Mouse (Mus musculus) spleen, adult 2 months (tissue): Measurements from ENCODE around the gene Ankfy1. TPM values are rescaled to one million over a fixed set of nuclear protein-coding genes. Genes with fewer than 3 reads are reported as not detected.

Experiments used
- DNase-seq, 2 experiments: peaks; one replicate each; pipeline versions ENCODE4 v3.0.0 to v3.0.0-alpha.2; 2012 to 2021; ENCODE audit warnings: low spot score in 2 of 2, low read depth in 1 of 2
- H3K27ac ChIP-seq: fragments of 200-500 bp; 2 replicates; pipeline ENCODE4 v1.5.1; 2012; ENCODE audit warnings: low read length, inconsistent platforms; ENCODE audit not compliant: insufficient read depth
- H3K27me3 ChIP-seq: fragments of 200-500 bp; 2 replicates; pipeline ENCODE4 v1.6.1; 2012; ENCODE audit warnings: mild to moderate bottlenecking, moderate library complexity, low read length, inconsistent platforms; ENCODE audit not compliant: control insufficient read depth, insufficient read depth
- H3K36me3 ChIP-seq: fragments of 200-500 bp; 2 replicates; pipeline ENCODE4 v1.6.1; 2012; ENCODE audit warnings: mild to moderate bottlenecking, low read length, inconsistent platforms; ENCODE audit not compliant: control insufficient read depth, insufficient read depth
- H3K4me1 ChIP-seq: fragments of 200-500 bp; 2 replicates; pipeline ENCODE4 v1.6.1; 2011; ENCODE audit warnings: inconsistent platforms; ENCODE audit not compliant: control insufficient read depth, insufficient read depth, insufficient read length
- H3K4me3 ChIP-seq: fragments of 200-500 bp; 2 replicates; pipeline ENCODE4 v1.5.1; 2011; ENCODE audit warnings: mild to moderate bottlenecking, inconsistent platforms; ENCODE audit not compliant: insufficient read depth, insufficient read length; ENCODE audit errors: extremely low read depth
- CTCF ChIP-seq: fragments of 200-500 bp; IDR thresholded peaks from 2 replicates; pipeline ENCODE4 v1.5.1; 2011; ENCODE audit warnings: mild to moderate bottlenecking, inconsistent platforms; ENCODE audit not compliant: insufficient read depth, insufficient read length, insufficient replicate concordance; ENCODE audit errors: extremely low read depth
- POLR2A ChIP-seq: fragments of 200-500 bp; IDR thresholded peaks from 2 replicates; pipeline ENCODE4 v1.6.1; 2011; ENCODE audit warnings: low read depth, low read length, inconsistent platforms
- WGBS: fragments of 180-500 bp; shearing (Covaris S2); methylation state at CpG from one replicate; pipeline ENCODE4 v1.1.7; 2018; 5-methylcytosine and 5-hydroxymethylcytosine counted together
- polyA plus RNA-seq: library from polyadenylated mRNA; depleted of rRNA; stranded (reverse); fragments of >200 nt; gene quantifications from 2 replicates; pipeline ENCODE4 v1.2.3, GENCODE M21; 2012; rRNA removed

The Ankfy1 gene
- 24.9 and 25.4 TPM in 2 replicates for polyA plus RNA-seq

GRCm38 (mm10) chr11:72689551-72690510 is at the start of gene Ankfy1:
TSS of gene Ankfy1 (plus strand) at chr11:72690006.
- H3K4me1 ChIP-seq: peaks cover 12% of the 10 kb centered on the region; the same call in 1 of the 2 replicates
- no peaks in the 10 kb centered on the region for H3K27me3 ChIP-seq
- H3K4me3 ChIP-seq: peak within 1 kb of the TSS; percentile 89
- 1% methylated on average over 56 of the region's 56 CpGs for WGBS
- H3K27ac ChIP-seq: peak within 1 kb of the TSS; percentile 85
- TF ChIP-seq POLR2A (peak; percentile 86), CTCF (no peak)
- DNase-seq: peak; percentile 93 to 96
- H3K36me3 ChIP-seq: no peaks in the 10 kb centered on the region

GRCm38 (mm10) chr11:72642730-72643129 is 47.1 kb upstream of the Ankfy1 start:
- TF ChIP-seq POLR2A (no peak), CTCF (no peak)
- 84% methylated on average over 4 of the region's 4 CpGs for WGBS

GRCm38 (mm10) chr11:72645386-72645785 is 44.4 kb upstream of the Ankfy1 start:
- DNase-seq: no peak

More at GRCm38 (mm10) chr11:72642730-72643129, 47.1 kb upstream of the Ankfy1 start:
- Histone ChIP-seq H3K36me3 (no peaks in the 10 kb centered on the region), H3K4me1 (no peaks in the 10 kb centered on the region; the same call in 1 of the 2 replicates), H3K27me3 (no peaks in the 10 kb centered on the region), H3K27ac (no peak overlapping the region), H3K4me3 (no peak overlapping the region)
- DNase-seq: no peak

GRCm38 (mm10) chr11:72650347-72650746 is 39.5 kb upstream of the Ankfy1 start:
- no peaks in the 10 kb centered on the region for H3K4me1 ChIP-seq
- no peak overlapping the region for H3K4me3 ChIP-seq
- TF ChIP-seq POLR2A: no peak
- no peak for TF ChIP-seq CTCF
- DNase-seq: no peak
- 90% methylated on average over 2 of the region's 2 CpGs for WGBS
- H3K36me3 ChIP-seq: no peaks in the 10 kb centered on the region
- no peaks in the 10 kb centered on the region for H3K27me3 ChIP-seq
- H3K27ac ChIP-seq: no peak overlapping the region

More at GRCm38 (mm10) chr11:72645386-72645785, 44.4 kb upstream of the Ankfy1 start:
- H3K4me3 ChIP-seq: no peak overlapping the region
- no peaks in the 10 kb centered on the region for H3K27me3 ChIP-seq
- no peak for TF ChIP-seq CTCF
- no peak for TF ChIP-seq POLR2A
- no peak overlapping the region for H3K27ac ChIP-seq
- no peaks in the 10 kb centered on the region for H3K36me3 ChIP-seq
- WGBS: 83% methylated on average over 5 of the region's 5 CpGs
- no peaks in the 10 kb centered on the region for H3K4me1 ChIP-seq

- H3K36me3 ChIP-seq: no peaks in the 10 kb centered on the region
- no peak overlapping the region for H3K27ac ChIP-seq
- no peak for DNase-seq
- no peaks in the 10 kb centered on the region for H3K27me3 ChIP-seq
- no peaks in the 10 kb centered on the region for H3K4me1 ChIP-seq
- H3K4me3 ChIP-seq: no peak overlapping the region
- TF ChIP-seq POLR2A (no peak), CTCF (no peak)
Observed at GRCm38 (mm10) chr11:72659918-72660317, 29.9 kb upstream of the Ankfy1 start.

GRCm38 (mm10) chr11:72660359-72660758 is 29.4 kb upstream of the Ankfy1 start:
- H3K4me3 ChIP-seq: no peak overlapping the region
- H3K27ac ChIP-seq: no peak overlapping the region
- H3K27me3 ChIP-seq: no peaks in the 10 kb centered on the region
- H3K4me1 ChIP-seq: no peaks in the 10 kb centered on the region
- no peak for TF ChIP-seq CTCF
- DNase-seq: no peak
- WGBS: 91% methylated on average over 1 of the region's 1 CpGs
- H3K36me3 ChIP-seq: no peaks in the 10 kb centered on the region

- WGBS: 85% methylated on average over 4 of the region's 4 CpGs
- DNase-seq: no peak
- H3K4me3 ChIP-seq: no peak overlapping the region
- TF ChIP-seq CTCF: no peak
- TF ChIP-seq POLR2A: no peak
- H3K36me3 ChIP-seq: no peaks in the 10 kb centered on the region
- no peaks in the 10 kb centered on the region for H3K4me1 ChIP-seq
- H3K27ac ChIP-seq: no peak overlapping the region
- no peaks in the 10 kb centered on the region for H3K27me3 ChIP-seq
Observed at GRCm38 (mm10) chr11:72664641-72665040, 25.2 kb upstream of the Ankfy1 start.
